Mouse (Mus musculus) kidney, postnatal 0 days (tissue): ENCODE results near the gene Mboat1. TPM values are rescaled to one million over a fixed set of nuclear protein-coding genes. Genes with fewer than 3 reads are reported as not detected.

Experiments
- ATAC-seq: fragments of 200-750 bp; cut with Nextera tagmentation; replicated peaks from 2 replicates; pipeline ENCODE4 v1.8.0; 2017; ENCODE audit warnings: low read depth, moderate number of reproducible peaks, moderate TSS enrichment, moderate library complexity; ENCODE audit not compliant: low FRiP score
- DNase-seq: peaks from one replicate; pipeline ENCODE4 v3.0.0-alpha.2; 2016; ENCODE audit warnings: low spot score
- H3K27ac ChIP-seq: fragments of 300-500 bp; sonication (generic); 2 replicates; pipeline ENCODE4 v1.5.1; 2014; ENCODE audit warnings: mild to moderate bottlenecking
- H3K27me3 ChIP-seq: fragments of 300-500 bp; sonication (generic); 2 replicates; pipeline ENCODE4 v1.6.1; 2014; ENCODE audit warnings: low read length, mixed read lengths; ENCODE audit not compliant: insufficient read depth
- H3K36me3 ChIP-seq: fragments of 300-500 bp; sonication (generic); 2 replicates; pipeline ENCODE4 v1.6.1; 2014; ENCODE audit warnings: low read length, mixed read lengths; ENCODE audit not compliant: insufficient read depth
- H3K4me1 ChIP-seq: fragments of 300-500 bp; sonication (generic); replicated peaks from 2 replicates; pipeline ENCODE4 v1.6.1; 2014; ENCODE audit warnings: antibody characterized with exemption, low read length, mixed read lengths; ENCODE audit not compliant: insufficient read depth
- H3K4me2 ChIP-seq: fragments of 300-500 bp; sonication (generic); 2 replicates; pipeline ENCODE4 v1.6.1; 2014; ENCODE audit warnings: mild to moderate bottlenecking, low read length, moderate library complexity, mixed read lengths
- H3K4me3 ChIP-seq: fragments of 300-500 bp; sonication (generic); replicated peaks from 2 replicates; pipeline ENCODE4 v1.5.1; 2014; ENCODE audit warnings: low read depth, low read length
- H3K9ac ChIP-seq: fragments of 300-500 bp; sonication (generic); 2 replicates; pipeline ENCODE4 v1.6.1; 2014; ENCODE audit warnings: low read depth, low read length
- H3K9me3 ChIP-seq: fragments of 300-500 bp; sonication (generic); replicated peaks from 2 replicates; pipeline ENCODE4 v1.6.1; 2016; ENCODE audit warnings: low read length, inconsistent platforms, mixed read lengths
- CTCF ChIP-seq: IDR thresholded peaks from 2 replicates; pipeline ENCODE4 v1.5.1; 2016; ENCODE audit warnings: antibody characterized with exemption, low read depth, mild to moderate bottlenecking, moderate library complexity
- WGBS: fragments of 180-500 bp; shearing (Covaris S2); extraction: QIAGEN DNeasy Blood & Tissue Kit; methylation state at CpG from one replicate; pipeline ENCODE4 v1.1.7; 2014; 5-methylcytosine and 5-hydroxymethylcytosine counted together
- polyA plus RNA-seq: library from polyadenylated mRNA; unstranded; fragments of >200 nt; fragmentation: Nextera tagmentation; extraction: Ambion mirVana; gene quantifications from 2 replicates; pipeline ENCODE4 v1.2.1, GENCODE M21; 2015

Gene Mboat1
- polyA plus RNA-seq, 1 experiment from 2014 or later, result 27.7 TPM

GRCm38 (mm10) chr13:30259326-30259725, 123.0 kb downstream of the Mboat1 start:
- H3K9ac ChIP-seq, result no peak overlapping the region
- ATAC-seq (no peak), DNase-seq (no peak)
- H3K4me2 ChIP-seq, result 0 out of 2 replicates have a peak overlapping the region, but pooled peaks have one; percentile 13
- no peak overlapping the region for H3K27ac ChIP-seq
- no peaks in the 10 kb centered on the region for H3K9me3 ChIP-seq
- 0 out of 2 replicates have a peak, but pooled peaks cover 3% of the 10 kb centered on the region for H3K4me1 ChIP-seq
- no peaks in the 10 kb centered on the region for H3K36me3 ChIP-seq
- no peak for TF ChIP-seq CTCF
- no peaks in the 10 kb centered on the region for H3K27me3 ChIP-seq
- 80% methylated on average over 9 of the region's 9 CpGs for WGBS
- no peak overlapping the region for H3K4me3 ChIP-seq

GRCm38 (mm10) chr13:30259912-30260560, 123.7 kb downstream of the Mboat1 start:
- Histone ChIP-seq H3K4me2 (no peak overlapping the region), H3K27me3 (no peaks in the 10 kb centered on the region)
- 12% methylated on average over 8 of the region's 8 CpGs for WGBS

GRCm38 (mm10) chr13:30263681-30264080, 127.4 kb downstream of the Mboat1 start:
- DNase-seq (no peak), ATAC-seq (no peak)
- no peak for TF ChIP-seq CTCF
- Histone ChIP-seq H3K4me2 (no peak overlapping the region), H3K9ac (no peak overlapping the region), H3K27ac (no peak overlapping the region), H3K36me3 (no peaks in the 10 kb centered on the region), H3K9me3 (no peaks in the 10 kb centered on the region), H3K27me3 (no peaks in the 10 kb centered on the region), H3K4me1 (0 out of 2 replicates have a peak, but pooled peaks cover 3% of the 10 kb centered on the region), H3K4me3 (no peak overlapping the region)
- WGBS, result 65% methylated on average over 2 of the region's 2 CpGs

More at GRCm38 (mm10) chr13:30259912-30260560, 123.7 kb downstream of the Mboat1 start:
- DNase-seq, result peak; percentile 94
- Histone ChIP-seq H3K36me3 (no peaks in the 10 kb centered on the region), H3K4me3 (no peak overlapping the region), H3K4me1 (0 out of 2 replicates have a peak, but pooled peaks cover 3% of the 10 kb centered on the region), H3K9me3 (no peaks in the 10 kb centered on the region), H3K27ac (no peak overlapping the region), H3K9ac (no peak overlapping the region)
- ATAC-seq, result no peak
- TF ChIP-seq CTCF, result peak; percentile 98

GRCm38 (mm10) chr13:30264303-30264702, 128.0 kb downstream of the Mboat1 start:
- ATAC-seq (peak; percentile 33; the same call in 1 of the 2 replicates), DNase-seq (peak; percentile 43)
- WGBS, result 32% methylated on average over 12 of the region's 12 CpGs
- TF ChIP-seq CTCF, result no peak
- Histone ChIP-seq H3K9me3 (no peaks in the 10 kb centered on the region), H3K4me3 (no peak overlapping the region), H3K27me3 (no peaks in the 10 kb centered on the region), H3K36me3 (no peaks in the 10 kb centered on the region), H3K4me1 (0 out of 2 replicates have a peak, but pooled peaks cover 3% of the 10 kb centered on the region), H3K9ac (no peak overlapping the region), H3K4me2 (no peak overlapping the region), H3K27ac (no peak overlapping the region)

GRCm38 (mm10) chr13:30264765-30265164, 128.5 kb downstream of the Mboat1 start:
- ATAC-seq (no peak), DNase-seq (no peak)
- Histone ChIP-seq H3K4me1 (0 out of 2 replicates have a peak, but pooled peaks cover 3% of the 10 kb centered on the region), H3K9me3 (no peaks in the 10 kb centered on the region), H3K4me3 (no peak overlapping the region), H3K27me3 (no peaks in the 10 kb centered on the region), H3K36me3 (no peaks in the 10 kb centered on the region), H3K27ac (no peak overlapping the region), H3K9ac (no peak overlapping the region), H3K4me2 (no peak overlapping the region)
- no peak for TF ChIP-seq CTCF
- 63% methylated on average over 5 of the region's 5 CpGs for WGBS

- Histone ChIP-seq H3K27me3 (no peaks in the 10 kb centered on the region), H3K4me1 (0 out of 2 replicates have a peak, but pooled peaks cover 2% of the 10 kb centered on the region), H3K27ac (no peak overlapping the region), H3K9ac (no peak overlapping the region), H3K4me2 (no peak overlapping the region), H3K36me3 (no peaks in the 10 kb centered on the region), H3K9me3 (no peaks in the 10 kb centered on the region), H3K4me3 (no peak overlapping the region)
- ATAC-seq (no peak), DNase-seq (no peak)
- no peak for TF ChIP-seq CTCF
- 85% methylated on average over 11 of the region's 11 CpGs for WGBS
Observed at GRCm38 (mm10) chr13:30266036-30266435, 129.7 kb downstream of the Mboat1 start.
